Mouse (Mus musculus) embryo, embryonic 9.5 days (tissue): ENCODE measurements around the gene Nhlh1.

ENCODE experiments used
- DNase-seq: peaks from one replicate; pipeline ENCODE4 v3.0.0-alpha.2; 2017; ENCODE audit errors: extremely low spot score

Nhlh1 gene

GRCm38 (mm10) chr1:172016660-172017516 is 40.5 kb downstream of the Nhlh1 start:
- DNase-seq: peak; percentile 86

- no peak for DNase-seq
These were observed 41.3 kb downstream of the Nhlh1 start for GRCm38 (mm10) chr1:172016031-172016430.

- DNase-seq: no peak
These were observed 41.9 kb downstream of the Nhlh1 start for GRCm38 (mm10) chr1:172015312-172015939.

- DNase-seq: no peak
These were observed 42.6 kb downstream of the Nhlh1 start for GRCm38 (mm10) chr1:172014771-172015170.

GRCm38 (mm10) chr1:172012030-172012429 is 45.3 kb downstream of the Nhlh1 start:
- DNase-seq: peak; percentile 71

GRCm38 (mm10) chr1:172010042-172010824 is 47.1 kb downstream of the Nhlh1 start:
- DNase-seq: no peak

GRCm38 (mm10) chr1:172009406-172009805 is 48.0 kb downstream of the Nhlh1 start:
- DNase-seq: no peak

- no peak for DNase-seq
These were observed 49.0 kb downstream of the Nhlh1 start for GRCm38 (mm10) chr1:172008351-172008750.

GRCm38 (mm10) chr1:172007761-172008160 is 49.6 kb downstream of the Nhlh1 start:
- no peak for DNase-seq
